Mouse (Mus musculus): ENCODE measurements around the gene Obox3. TPM values are rescaled to one million over a fixed set of nuclear protein-coding genes. Genes with fewer than 3 reads are reported as not detected.
"Not testable (repeated sequence)": the region's sequence is repeated elsewhere in the genome, so short reads cannot be mapped to it uniquely, and the experiment has no call there.

Gene Obox3
- not detected in 2 replicates for polyA plus RNA-seq (2012)

DNA sequence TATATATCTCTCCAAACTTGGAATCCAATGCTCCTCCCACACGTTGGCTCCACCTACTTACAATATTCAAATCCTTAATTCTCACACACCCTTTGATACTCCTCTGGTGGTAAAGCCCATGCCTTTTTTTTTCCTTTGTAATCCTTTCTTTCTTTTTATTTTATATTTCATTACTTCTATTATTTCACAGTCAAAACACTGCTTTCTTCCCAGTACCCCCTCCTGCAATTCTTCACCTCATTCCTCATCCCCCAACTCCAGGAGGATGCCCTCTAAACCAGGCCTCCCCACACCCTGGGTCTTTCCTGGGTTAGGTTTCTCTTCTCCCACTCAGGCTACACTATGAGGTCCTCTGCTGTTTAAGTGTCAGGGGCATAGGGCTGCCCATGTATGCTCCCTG, at the start of gene Obox3:
Gene Obox3 (minus strand): TSS at position 101 of the 400 bp plus-strand sequence.
- TF ChIP-seq GATA1 (IDR thresholded peaks at IDR 0.05; ENCODE audit: low read length): not testable (repeated sequence)

Other genes starting within 250 kb of the Obox3 start
- not detected in 2 replicates for gene Obox5, start 110.2 kb upstream of the Obox3 start, polyA plus RNA-seq (2012)
- gene Obox6, start 199.8 kb upstream of the Obox3 start, polyA plus RNA-seq (2012): not detected in 2 replicates
- gene Crx, start 240.1 kb upstream of the Obox3 start, polyA plus RNA-seq (2012): not detected in 2 replicates
- gene Crxos, start 242.7 kb upstream of the Obox3 start, polyA plus RNA-seq (2012): not detected in 2 replicates

All from G1E-ER4 (cell line).